Mouse (Mus musculus) liver, embryonic 13.5 days (tissue): ENCODE measurements at regions not wholly inside any gene's neighbourhood (a gene's known extent, or its start where the extent isn't known, plus 50 kb on each side); places are given as distances from the start of the nearest gene placed in this dataset.

ENCODE experiments used
- ATAC-seq: fragments of 200-750 bp; cut with Nextera tagmentation; 2 replicates; pipeline ENCODE4 v1.8.0; 2017; ENCODE audit warnings: low read depth, mild to moderate bottlenecking, moderate number of reproducible peaks, moderate library complexity
- DNase-seq: peaks from one replicate; pipeline ENCODE4 v3.0.0; 2022
- H3K27ac ChIP-seq: fragments of 300-500 bp; sonication (generic); 2 replicates; pipeline ENCODE4 v1.5.1; 2015; ENCODE audit warnings: moderate library complexity, mild to moderate bottlenecking, inconsistent platforms
- H3K27me3 ChIP-seq: fragments of 300-500 bp; sonication (generic); 2 replicates; pipeline ENCODE4 v1.6.1; 2015; ENCODE audit warnings: mild to moderate bottlenecking, inconsistent platforms
- H3K36me3 ChIP-seq: fragments of 300-500 bp; sonication (generic); 2 replicates; pipeline ENCODE4 v1.6.1; 2015; ENCODE audit warnings: mild to moderate bottlenecking, inconsistent platforms
- H3K4me1 ChIP-seq: fragments of 300-500 bp; sonication (generic); replicated peaks from 2 replicates; pipeline ENCODE4 v1.6.1; 2015; ENCODE audit warnings: inconsistent platforms
- H3K4me2 ChIP-seq: fragments of 300-500 bp; sonication (generic); 2 replicates; pipeline ENCODE4 v1.6.1; 2015; ENCODE audit warnings: inconsistent platforms, mild to moderate bottlenecking, moderate library complexity
- H3K4me3 ChIP-seq: fragments of 300-500 bp; sonication (generic); replicated peaks from 2 replicates; pipeline ENCODE4 v1.5.1; 2015; ENCODE audit warnings: mild to moderate bottlenecking, inconsistent platforms
- H3K9ac ChIP-seq: fragments of 300-500 bp; sonication (generic); 2 replicates; pipeline ENCODE4 v1.6.1; 2015; ENCODE audit warnings: mild to moderate bottlenecking, inconsistent platforms
- H3K9me3 ChIP-seq: fragments of 300-500 bp; sonication (generic); replicated peaks from 2 replicates; pipeline ENCODE4 v1.6.1; 2016; ENCODE audit warnings: inconsistent platforms
- WGBS: fragments of 180-500 bp; shearing (Covaris S2); methylation state at CpG from one replicate; pipeline ENCODE4 v1.1.7; 2015; ENCODE audit not compliant: insufficient replicate concordance; 5-methylcytosine and 5-hydroxymethylcytosine counted together

GRCm38 (mm10) chrX:143024325-143024971, 57.9 kb upstream of the Ammecr1 start:
- DNase-seq = no peak

GRCm38 (mm10) chrX:143030371-143031010, 64.0 kb upstream of the Ammecr1 start:
- Histone ChIP-seq H3K27ac (no peak overlapping the region), H3K4me2 (no peak overlapping the region), H3K4me3 (no peak overlapping the region), H3K4me1 (peaks cover 6% of the 10 kb centered on the region; the same call in 1 of the 2 replicates), H3K27me3 (0 out of 2 replicates have a peak, but pooled peaks cover 4% of the 10 kb centered on the region), H3K36me3 (no peaks in the 10 kb centered on the region), H3K9me3 (no peaks in the 10 kb centered on the region), H3K9ac (no peak overlapping the region)
- ATAC-seq (no peak), DNase-seq (no peak)
- WGBS = 28% methylated on average over 10 of the region's 10 CpGs

More at GRCm38 (mm10) chrX:143024325-143024971, 57.9 kb upstream of the Ammecr1 start:
- Histone ChIP-seq H3K27ac (no peak overlapping the region), H3K27me3 (peaks cover 2% of the 10 kb centered on the region; the same call in 1 of the 2 replicates), H3K9me3 (no peaks in the 10 kb centered on the region), H3K4me1 (peaks cover under 1% of the 10 kb centered on the region; the same call in 1 of the 2 replicates), H3K4me2 (no peak overlapping the region), H3K36me3 (no peaks in the 10 kb centered on the region), H3K9ac (no peak overlapping the region), H3K4me3 (no peak overlapping the region)
- ATAC-seq = no peak
- WGBS = 78% methylated on average over 6 of the region's 6 CpGs

GRCm38 (mm10) chrX:143039878-143040277, 59.5 kb upstream of the Rtl9 start:
- no peaks in the 10 kb centered on the region for H3K9me3 ChIP-seq
- DNase-seq = no peak
- no peak overlapping the region for H3K4me2 ChIP-seq
- H3K4me1 ChIP-seq = peaks cover 16% of the 10 kb centered on the region
- no peaks in the 10 kb centered on the region for H3K36me3 ChIP-seq
- WGBS = 79% methylated on average over 4 of the region's 4 CpGs
- H3K9ac ChIP-seq = no peak overlapping the region
- H3K27ac ChIP-seq = no peak overlapping the region
- H3K4me3 ChIP-seq = no peak overlapping the region
- H3K27me3 ChIP-seq = no peaks in the 10 kb centered on the region
- ATAC-seq = no peak

GRCm38 (mm10) chrX:143044296-143044695, 55.1 kb upstream of the Rtl9 start:
- H3K36me3 ChIP-seq = no peaks in the 10 kb centered on the region
- peak overlapping the region; percentile 89 for H3K27ac ChIP-seq
- DNase-seq (peak; percentile 70), ATAC-seq (peak; percentile 98)
- H3K27me3 ChIP-seq = no peaks in the 10 kb centered on the region
- 38% methylated on average over 4 of the region's 4 CpGs for WGBS
- H3K9me3 ChIP-seq = no peaks in the 10 kb centered on the region
- peak overlapping the region; percentile 5 for H3K4me2 ChIP-seq
- no peak overlapping the region; the same call in 1 of the 2 replicates for H3K9ac ChIP-seq
- H3K4me3 ChIP-seq = no peak overlapping the region
- H3K4me1 ChIP-seq = peaks cover 36% of the 10 kb centered on the region

- Histone ChIP-seq H3K4me2 (no peak overlapping the region), H3K36me3 (no peaks in the 10 kb centered on the region), H3K27ac (no peak overlapping the region; the same call in 1 of the 2 replicates), H3K4me3 (no peak overlapping the region), H3K9me3 (no peaks in the 10 kb centered on the region), H3K27me3 (no peaks in the 10 kb centered on the region), H3K9ac (no peak overlapping the region), H3K4me1 (peaks cover 36% of the 10 kb centered on the region)
- WGBS = 64% methylated on average over 8 of the region's 8 CpGs
- ATAC-seq = no peak
- no peak for DNase-seq
Observed at GRCm38 (mm10) chrX:143046293-143046692, 53.1 kb upstream of the Rtl9 start.
